Mouse (Mus musculus) erythroblast, embryonic 14.5 days (primary cell): Measurements from ENCODE around the gene Immt.

ENCODE experiments used
- GATA1 ChIP-seq: IDR thresholded peaks from 2 replicates; pipeline ENCODE4 v1.6.1; 2012; ENCODE audit warnings: low read length, inconsistent platforms, mixed read lengths
- TAL1 ChIP-seq: IDR thresholded peaks from 3 replicates; pipeline ENCODE4 v1.6.1; 2012; ENCODE audit warnings: low read length, inconsistent platforms, mixed read lengths

- TF ChIP-seq GATA1 (no peak), TAL1 (no peak)
These were observed 37.7 kb downstream of the Immt start for GRCm38 (mm10) chr6:71868809-71869208.
